Comparison of ENCODE assay signal across 10 mouse cellular contexts in the genomic region with DNA sequence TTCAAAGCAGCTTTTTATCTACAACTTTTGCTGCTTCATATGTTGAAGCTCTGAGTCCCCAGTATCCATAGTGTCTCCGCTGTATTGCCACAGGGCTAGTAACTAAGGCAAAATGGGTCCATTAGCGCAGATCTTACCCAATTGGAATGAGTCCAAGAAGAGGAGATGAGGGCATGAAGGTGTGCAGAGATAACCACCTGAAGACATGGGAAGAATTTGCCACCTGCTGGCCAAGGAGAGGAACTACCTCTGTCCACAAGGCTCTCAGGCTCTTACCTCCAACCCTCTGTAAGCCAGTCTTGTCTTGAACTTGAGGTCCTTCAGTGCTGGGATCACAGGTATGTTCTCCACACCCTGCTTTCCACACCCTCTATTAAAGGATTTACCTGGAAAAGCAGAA. TPM values are rescaled to one million over a fixed set of nuclear protein-coding genes. Genes with fewer than 3 reads are reported as not detected.
DNase-seq lines count a peak whose midpoint lies in the region; ATAC-seq and TF ChIP-seq lines count a peak whose summit lies in the region.
"Had no signal": no experiment of that assay in that cellular context is flagged by ENCODE, and none has a peak within 500 bp of the region (broad histone marks: within the 10 kb centered on the region; RNA-seq: fewer than 3 reads in every experiment).

No protein-coding gene starts in this region.

- H3K27ac ChIP-seq in kidney, adult 2 months (ENCODE audit: insufficient read depth, low read depth, low read length) = no peak overlapping the region
- H3K27ac ChIP-seq in lung, postnatal 0 days (ENCODE audit: low read length) = no peak overlapping the region
- H3K27ac ChIP-seq: heart, embryonic 15.5 days; neural tube, embryonic 12.5 days had no signal

- H3K9ac ChIP-seq in lung, postnatal 0 days (replicated peaks; ENCODE audit: low read depth) = no peak overlapping the region
- H3K9ac ChIP-seq: heart, embryonic 15.5 days; neural tube, embryonic 12.5 days had no signal

- no peaks in the 10 kb centered on the region for H3K4me1 ChIP-seq in kidney, adult 2 months (ENCODE audit: control insufficient read depth, insufficient read depth, low read length)
- H3K4me1 ChIP-seq in lung, postnatal 0 days (ENCODE audit: insufficient read depth, low read depth, low read length) = no peaks in the 10 kb centered on the region
- H3K4me1 ChIP-seq: heart, embryonic 15.5 days; neural tube, embryonic 12.5 days had no signal

- peak; percentile 42 for DNase-seq in kidney, adult 2 months
- no peak for DNase-seq in kidney, adult 8-10 months
- peak; percentile 59 for DNase-seq in ES-CJ7 (ENCODE audit: low read depth, low spot score)
- DNase-seq in brain, embryonic 14.5 days (ENCODE audit: low read depth) = peak; percentile 44
- peak; percentile 43 for DNase-seq in lung, postnatal 0 days (ENCODE audit: low spot score)
- DNase-seq in yolk sac, embryonic 10.5 days (ENCODE audit: low spot score) = peak; percentile 37
- no peak for DNase-seq in layer of hippocampus, adult 18-20 months (ENCODE audit: low spot score in 2 of 2)
- DNase-seq in cerebellum, adult 8-10 months = no peak

- no peaks in the 10 kb centered on the region for H3K36me3 ChIP-seq in kidney, adult 2 months (ENCODE audit: control insufficient read depth, insufficient read depth, low read length)
- no peaks in the 10 kb centered on the region for H3K36me3 ChIP-seq in lung, postnatal 0 days (ENCODE audit: insufficient read depth, low read length)
- H3K36me3 ChIP-seq: heart, embryonic 15.5 days; neural tube, embryonic 12.5 days had no signal

- no peak overlapping the region for H3K4me3 ChIP-seq in kidney, adult 2 months (ENCODE audit: insufficient read depth, low read depth, low read length)
- no peak overlapping the region for H3K4me3 ChIP-seq in lung, postnatal 0 days (ENCODE audit: low read depth, low read length)
- H3K4me3 ChIP-seq: heart, embryonic 15.5 days; neural tube, embryonic 12.5 days had no signal

- no peak overlapping the region for H3K4me2 ChIP-seq in lung, postnatal 0 days (replicated peaks; ENCODE audit: low read depth, low read length)
- H3K4me2 ChIP-seq: heart, embryonic 15.5 days; neural tube, embryonic 12.5 days had no signal

- H3K27me3 ChIP-seq in kidney, adult 2 months (replicated peaks; ENCODE audit: control insufficient read depth, insufficient read depth, low read length) = no peaks in the 10 kb centered on the region
- H3K27me3 ChIP-seq in lung, postnatal 0 days (replicated peaks; ENCODE audit: insufficient read depth, low read length) = no peaks in the 10 kb centered on the region
- H3K27me3 ChIP-seq: heart, embryonic 15.5 days; neural tube, embryonic 12.5 days had no signal

- TF ChIP-seq POLR2A in kidney, adult 2 months (IDR thresholded peaks at IDR 0.05; ENCODE audit: low read depth, low read length) = no peak
- no peak for TF ChIP-seq POLR2A in brain, embryonic 14.5 days (IDR thresholded peaks at IDR 0.05; ENCODE audit: borderline replicate concordance, extremely low read depth, insufficient read depth, insufficient read length, poor library complexity, severe bottlenecking)

- ATAC-seq in lung, postnatal 0 days = no peak

- WGBS in kidney, adult 2 months = 61% methylated on average over 2 of the region's 2 CpGs
- 55% methylated on average over 2 of the region's 2 CpGs for WGBS in lung, postnatal 0 days

- TF ChIP-seq CTCF in kidney, adult 2 months (conservative IDR thresholded peaks at IDR 0.05; ENCODE audit: insufficient read depth, insufficient read length, low read depth, low read length) = peak; percentile 65
- TF ChIP-seq CTCF in brain, embryonic 14.5 days (IDR thresholded peaks at IDR 0.05; ENCODE audit: borderline replicate concordance, extremely low read depth, insufficient read depth, insufficient read length) = peak; percentile 60
- peak; percentile 73 for TF ChIP-seq CTCF in lung, postnatal 0 days (IDR thresholded peaks at IDR 0.05)

- H3K9me3 ChIP-seq in lung, postnatal 0 days (ENCODE audit: low read length) = no peaks in the 10 kb centered on the region
- H3K9me3 ChIP-seq: heart, embryonic 15.5 days; neural tube, embryonic 12.5 days had no signal

- no peak for TF ChIP-seq EP300 in lung, postnatal 0 days (IDR thresholded peaks at IDR 0.05)

RNA-seq across cellular contexts. Expression of gene BC025446, which starts 27.1 kb away (rescaled TPM):
- 45.0 and 46.9 TPM in 2 replicates for polyA plus RNA-seq in kidney, adult 2 months (2012; rRNA removed)
- polyA plus RNA-seq in brain, embryonic 14.5 days (2012; rRNA removed) = not detected in 2 replicates
- not detected in 2 replicates for polyA plus RNA-seq in lung, postnatal 0 days (2015; fragmentation: Nextera tagmentation; extraction: Ambion mirVana)
- total RNA-seq in layer of hippocampus, adult 18-20 months (2021) = not detected
- polyA plus RNA-seq: heart, embryonic 15.5 days; neural tube, embryonic 12.5 days had no signal

RNA-seq across cellular contexts. Expression of gene Ly6g, which starts 34.1 kb away (rescaled TPM):
- 0.08 TPM in 1 of 2 replicates, not detected in the other for polyA plus RNA-seq in kidney, adult 2 months (2012; rRNA removed)
- not detected in 2 replicates for polyA plus RNA-seq in brain, embryonic 14.5 days (2012; rRNA removed)
- polyA plus RNA-seq in lung, postnatal 0 days (2015; fragmentation: Nextera tagmentation; extraction: Ambion mirVana) = 0.68 and 0.98 TPM in 2 replicates
- total RNA-seq in layer of hippocampus, adult 18-20 months (2021) = not detected
- polyA plus RNA-seq: heart, embryonic 15.5 days; neural tube, embryonic 12.5 days had no signal

Comparison
In these comparisons a context has a peak if more than half of its experiments do, and no peak if none do; other contexts are left out.
1. DNase-seq: peak in kidney, adult 2 months (single experiment), ES-CJ7 (single experiment), brain, embryonic 14.5 days (single experiment), lung, postnatal 0 days (single experiment) and yolk sac, embryonic 10.5 days (single experiment); none in kidney, adult 8-10 months (0 of 2), layer of hippocampus, adult 18-20 months (0 of 2) and cerebellum, adult 8-10 months (single experiment).
2. RNA of gene BC025446, which starts 27.1 kb away (polyA plus RNA-seq): 45.0 to 46.9 TPM in kidney, adult 2 months; not detected in lung, postnatal 0 days and not detected in brain, embryonic 14.5 days; every median in the first group is over 10 times any median in the second.
3. Peak in every context shown above with its lines, with median percentiles within 50 percentile points of each other: CTCF ChIP-seq.